Mouse (Mus musculus) lung, postnatal 0 days (tissue): ENCODE data around the gene Dlg4.

Experiments
- CTCF ChIP-seq: IDR thresholded peaks from 2 replicates; pipeline ENCODE4 v1.5.1; 2016; ENCODE audit warnings: antibody characterized with exemption, mild to moderate bottlenecking
- EP300 ChIP-seq: IDR thresholded peaks from 2 replicates; pipeline ENCODE4 v1.6.1; 2016; ENCODE audit warnings: antibody characterized with exemption, mild to moderate bottlenecking, control low read depth

- TF ChIP-seq CTCF (peak; percentile 42), EP300 (no peak)
Measured at GRCm38 (mm10) chr11:69994401-69995090, 22.2 kb upstream of the Dlg4 start.
